Mouse (Mus musculus) liver, postnatal 0 days (tissue): ENCODE measurements around the gene Tmem183a. TPM values are rescaled to one million over a fixed set of nuclear protein-coding genes. Genes with fewer than 3 reads are reported as not detected.

Source experiments
- ATAC-seq: fragments of 200-750 bp; cut with Nextera tagmentation; 2 replicates; pipeline ENCODE4 v1.8.0; 2017; ENCODE audit warnings: mild to moderate bottlenecking, moderate library complexity
- DNase-seq: peaks from one replicate; pipeline ENCODE4 v3.0.0-alpha.2; 2016
- H3K27ac ChIP-seq: fragments of 300-500 bp; sonication (generic); 2 replicates; pipeline ENCODE4 v1.5.1; 2014; ENCODE audit warnings: antibody characterized with exemption, moderate library complexity, mild to moderate bottlenecking, low read depth
- H3K27me3 ChIP-seq: fragments of 300-500 bp; sonication (generic); 2 replicates; pipeline ENCODE4 v1.6.1; 2014; ENCODE audit warnings: low read length, control low read depth, mixed read lengths; ENCODE audit not compliant: insufficient read depth
- H3K36me3 ChIP-seq: fragments of 300-500 bp; sonication (generic); replicated peaks from 2 replicates; pipeline ENCODE4 v1.6.1; 2014; ENCODE audit warnings: mild to moderate bottlenecking, control low read depth, low read length, moderate library complexity, mixed read lengths; ENCODE audit not compliant: insufficient read depth
- H3K4me1 ChIP-seq: fragments of 300-500 bp; sonication (generic); 2 replicates; pipeline ENCODE4 v1.6.1; 2014; ENCODE audit warnings: antibody characterized with exemption, mild to moderate bottlenecking, control low read depth; ENCODE audit not compliant: insufficient read depth
- H3K4me2 ChIP-seq: fragments of 300-500 bp; sonication (generic); 2 replicates; pipeline ENCODE4 v1.6.1; 2014; ENCODE audit warnings: low read depth, mild to moderate bottlenecking, low read length, moderate library complexity, mixed read lengths
- H3K4me3 ChIP-seq: fragments of 300-500 bp; sonication (generic); 2 replicates; pipeline ENCODE4 v1.5.1; 2014; ENCODE audit warnings: low read depth, low read length
- H3K9ac ChIP-seq: fragments of 300-500 bp; sonication (generic); replicated peaks from 2 replicates; pipeline ENCODE4 v1.6.1; 2014; ENCODE audit warnings: mild to moderate bottlenecking, moderate library complexity
- H3K9me3 ChIP-seq: fragments of 300-500 bp; sonication (generic); 2 replicates; pipeline ENCODE4 v1.6.1; 2016; ENCODE audit warnings: mild to moderate bottlenecking, control low read depth, low read length, mixed read lengths
- CTCF ChIP-seq: sonication (generic); IDR thresholded peaks from 2 replicates; pipeline ENCODE4 v1.5.1; 2016; ENCODE audit warnings: antibody characterized with exemption, low read depth
- EP300 ChIP-seq: IDR thresholded peaks from 2 replicates; pipeline ENCODE4 v1.6.1; 2016; ENCODE audit warnings: antibody characterized with exemption, low read depth, mild to moderate bottlenecking
- WGBS: fragments of 180-500 bp; shearing (Covaris S2); extraction: QIAGEN DNeasy Blood & Tissue Kit; methylation state at CpG from one replicate; pipeline ENCODE4 v1.1.7; 2014; ENCODE audit not compliant: insufficient replicate concordance; 5-methylcytosine and 5-hydroxymethylcytosine counted together
- polyA plus RNA-seq: library from polyadenylated mRNA; unstranded; fragments of >200 nt; fragmentation: Nextera tagmentation; extraction: Ambion mirVana; gene quantifications from 2 replicates; pipeline ENCODE4 v1.2.1, GENCODE M21; 2015

The Tmem183a gene
- polyA plus RNA-seq, 1 experiment from 2014 or later, result 46.1 TPM

- Histone ChIP-seq H3K4me2 (no peak overlapping the region), H3K4me1 (no peaks in the 10 kb centered on the region), H3K27ac (no peak overlapping the region), H3K36me3 (no peaks in the 10 kb centered on the region), H3K9me3 (no peaks in the 10 kb centered on the region), H3K4me3 (no peak overlapping the region), H3K27me3 (no peaks in the 10 kb centered on the region), H3K9ac (no peak overlapping the region)
- no peak for DNase-seq
- WGBS, result 63% methylated on average over 5 of the region's 5 CpGs
- TF ChIP-seq EP300, result no peak
- TF ChIP-seq CTCF, result 0 out of 2 replicates have a peak, but pooled peaks have one; percentile 6
- no peak for ATAC-seq
These were observed 46.6 kb downstream of the Tmem183a start for GRCm38 (mm10) chr1:134315181-134315580.

GRCm38 (mm10) chr1:134311760-134312159, 50.0 kb downstream of the Tmem183a start:
- no peak for TF ChIP-seq CTCF
- TF ChIP-seq EP300, result no peak
- H3K4me3 ChIP-seq, result no peak overlapping the region
- no peak overlapping the region for H3K9ac ChIP-seq
- H3K27ac ChIP-seq, result no peak overlapping the region
- 78% methylated on average over 7 of the region's 7 CpGs for WGBS
- no peak for ATAC-seq
- H3K36me3 ChIP-seq, result no peaks in the 10 kb centered on the region
- H3K27me3 ChIP-seq, result no peaks in the 10 kb centered on the region
- H3K9me3 ChIP-seq, result no peaks in the 10 kb centered on the region
- H3K4me1 ChIP-seq, result no peaks in the 10 kb centered on the region
- H3K4me2 ChIP-seq, result no peak overlapping the region
- DNase-seq, result no peak

DNA sequence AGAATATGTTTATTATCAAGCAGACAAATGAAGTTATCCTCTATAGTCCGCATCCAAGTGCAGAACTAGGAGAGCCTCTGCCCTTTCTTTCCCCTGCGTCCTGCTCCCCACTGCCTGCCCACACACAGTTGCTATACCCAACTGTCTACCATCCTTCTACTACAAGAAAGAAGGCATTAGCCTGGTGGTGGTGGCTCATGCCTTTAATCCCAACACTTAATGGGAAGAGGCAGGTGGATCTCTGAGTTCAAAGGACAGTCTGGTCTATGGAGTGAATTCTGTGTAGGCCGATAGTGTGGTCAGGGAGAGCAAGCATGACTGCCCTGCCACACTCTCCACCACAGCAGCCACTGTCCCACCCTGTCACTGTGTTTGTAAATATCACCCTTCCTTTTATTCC, 51.0 kb downstream of the Tmem183a start:
- Histone ChIP-seq H3K4me1 (no peaks in the 10 kb centered on the region), H3K4me3 (no peak overlapping the region), H3K27me3 (no peaks in the 10 kb centered on the region), H3K4me2 (no peak overlapping the region), H3K9me3 (no peaks in the 10 kb centered on the region), H3K27ac (no peak overlapping the region), H3K36me3 (no peaks in the 10 kb centered on the region), H3K9ac (no peak overlapping the region)
- WGBS, result 86% methylated on average over 3 of the region's 3 CpGs
- ATAC-seq, result no peak
- no peak for DNase-seq
- no peak for TF ChIP-seq CTCF
- no peak for TF ChIP-seq EP300

DNA sequence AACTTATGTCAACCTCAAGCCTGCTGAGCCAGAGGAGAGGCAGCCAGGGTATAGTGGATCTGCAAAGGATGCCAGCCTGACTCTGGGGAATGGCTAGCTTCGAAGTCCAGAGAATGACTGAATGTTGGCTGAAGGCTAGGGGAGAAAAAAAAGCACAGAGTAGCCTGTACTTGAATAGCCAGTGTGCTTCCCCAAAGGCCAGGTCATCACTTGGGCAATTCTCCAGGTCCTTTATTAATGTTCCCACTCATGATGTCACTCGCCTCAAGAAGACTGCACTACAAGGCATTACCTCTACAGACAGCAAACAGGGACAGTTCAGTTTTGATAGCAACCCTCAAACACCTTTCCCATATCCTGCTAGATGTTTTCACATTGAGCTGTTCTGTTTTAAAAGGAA, 51.5 kb downstream of the Tmem183a start:
- Histone ChIP-seq H3K4me3 (no peak overlapping the region), H3K9ac (no peak overlapping the region), H3K4me1 (no peaks in the 10 kb centered on the region), H3K27ac (no peak overlapping the region), H3K27me3 (no peaks in the 10 kb centered on the region), H3K9me3 (no peaks in the 10 kb centered on the region), H3K4me2 (no peak overlapping the region), H3K36me3 (no peaks in the 10 kb centered on the region)
- ATAC-seq (no peak), DNase-seq (no peak)
- no peak for TF ChIP-seq CTCF
- TF ChIP-seq EP300, result no peak
- WGBS, result 71% methylated on average over 2 of the region's 2 CpGs

DNA sequence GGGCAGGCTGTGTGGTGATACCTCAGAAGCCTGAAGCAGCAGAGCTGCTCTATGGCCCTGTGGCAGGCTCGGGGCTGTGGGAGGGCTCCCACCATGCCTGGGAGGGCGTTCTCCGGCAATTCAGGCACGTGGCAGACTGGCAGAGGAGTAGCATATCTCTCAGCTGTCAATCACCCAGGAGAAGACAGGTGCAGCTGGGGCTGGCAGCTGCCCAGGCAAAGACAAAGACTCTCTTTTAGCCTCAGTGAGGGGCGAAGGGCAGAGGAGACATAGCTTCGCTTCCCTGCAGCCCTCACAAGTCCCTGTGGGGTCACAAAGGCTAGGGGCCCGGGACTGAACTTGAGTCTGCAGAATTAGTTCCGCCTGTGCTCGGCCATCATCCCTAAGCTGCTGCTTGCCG, 54.4 kb downstream of the Tmem183a start:
- Histone ChIP-seq H3K9me3 (no peaks in the 10 kb centered on the region), H3K36me3 (no peaks in the 10 kb centered on the region), H3K4me3 (no peak overlapping the region), H3K27ac (no peak overlapping the region), H3K4me1 (peaks cover 8% of the 10 kb centered on the region), H3K4me2 (no peak overlapping the region), H3K27me3 (no peaks in the 10 kb centered on the region), H3K9ac (no peak overlapping the region)
- TF ChIP-seq CTCF (no peak), EP300 (no peak)
- 60% methylated on average over 10 of the region's 10 CpGs for WGBS
- ATAC-seq, result no peak
- DNase-seq, result no peak

- Histone ChIP-seq H3K4me2 (no peak overlapping the region), H3K4me3 (no peak overlapping the region), H3K27ac (no peak overlapping the region), H3K9me3 (no peaks in the 10 kb centered on the region), H3K4me1 (peaks cover 10% of the 10 kb centered on the region), H3K9ac (no peak overlapping the region), H3K36me3 (no peaks in the 10 kb centered on the region), H3K27me3 (peaks cover 3% of the 10 kb centered on the region; the same call in 1 of the 2 replicates)
- DNase-seq, result no peak
- ATAC-seq, result no peak
- WGBS, result 84% methylated on average over 9 of the region's 9 CpGs
- TF ChIP-seq EP300 (no peak), CTCF (no peak)
These were observed 56.8 kb downstream of the Tmem183a start for GRCm38 (mm10) chr1:134304940-134305339.
